Mouse (Mus musculus): ENCODE results near the gene 2010106E10Rik. TPM values are rescaled to one million over a fixed set of nuclear protein-coding genes. Genes with fewer than 3 reads are reported as not detected.

The 2010106E10Rik gene
- polyA plus RNA-seq (2014; fragmentation: Nextera tagmentation; extraction: Ambion mirVana) = not detected in 2 replicates

- no peak within 1 kb of the TSS for H3K9ac ChIP-seq (ENCODE audit: low read depth, low read length)
- no peaks in the 10 kb centered on the region for H3K9me3 ChIP-seq (ENCODE audit: control insufficient read depth, low read length)
- ATAC-seq (ENCODE audit: low FRiP score, low TSS enrichment) = no peak
- no peaks in the 10 kb centered on the region for H3K36me3 ChIP-seq (ENCODE audit: control insufficient read depth, insufficient read depth, low read length)
- H3K27me3 ChIP-seq (ENCODE audit: control insufficient read depth, insufficient read depth, low read length) = no peaks in the 10 kb centered on the region
- no peaks in the 10 kb centered on the region for H3K4me1 ChIP-seq (ENCODE audit: control insufficient read depth, insufficient read depth, low read length)
- WGBS = 74% methylated on average over 1 of the region's 1 CpGs
- no peak within 1 kb of the TSS for H3K4me2 ChIP-seq (replicated peaks; ENCODE audit: low read depth, low read length)
- no peak within 1 kb of the TSS for H3K27ac ChIP-seq (ENCODE audit: low read depth, low read length)
- H3K4me3 ChIP-seq (ENCODE audit: low read length) = no peak within 1 kb of the TSS
Measured at GRCm38 (mm10) chrX:112494974-112495373, at the start of gene 2010106E10Rik. Gene 2010106E10Rik (plus strand): TSS chrX:112495274.

- WGBS = 75% methylated on average over 2 of the region's 2 CpGs
- Histone ChIP-seq H3K36me3 (ENCODE audit: control insufficient read depth, insufficient read depth, low read length) (no peaks in the 10 kb centered on the region), H3K9me3 (ENCODE audit: control insufficient read depth, low read length) (no peaks in the 10 kb centered on the region), H3K9ac (ENCODE audit: low read depth, low read length) (no peak overlapping the region), H3K4me3 (ENCODE audit: low read length) (no peak overlapping the region), H3K27ac (ENCODE audit: low read depth, low read length) (no peak overlapping the region), H3K4me1 (ENCODE audit: control insufficient read depth, insufficient read depth, low read length) (no peaks in the 10 kb centered on the region), H3K27me3 (ENCODE audit: control insufficient read depth, insufficient read depth, low read length) (no peaks in the 10 kb centered on the region), H3K4me2 (replicated peaks; ENCODE audit: low read depth, low read length) (no peak overlapping the region)
- ATAC-seq (ENCODE audit: low FRiP score, low TSS enrichment) = no peak
Measured at GRCm38 (mm10) chrX:112505651-112506050, 10.6 kb downstream of the 2010106E10Rik start.

GRCm38 (mm10) chrX:112524755-112525154 is 29.7 kb downstream of the 2010106E10Rik start:
- WGBS = 69% methylated on average over 1 of the region's 1 CpGs
- Histone ChIP-seq H3K4me1 (ENCODE audit: control insufficient read depth, insufficient read depth, low read length) (no peaks in the 10 kb centered on the region), H3K27me3 (ENCODE audit: control insufficient read depth, insufficient read depth, low read length) (no peaks in the 10 kb centered on the region), H3K4me3 (ENCODE audit: low read length) (no peak overlapping the region), H3K4me2 (replicated peaks; ENCODE audit: low read depth, low read length) (no peak overlapping the region), H3K36me3 (ENCODE audit: control insufficient read depth, insufficient read depth, low read length) (no peaks in the 10 kb centered on the region), H3K9me3 (ENCODE audit: control insufficient read depth, low read length) (no peaks in the 10 kb centered on the region), H3K27ac (ENCODE audit: low read depth, low read length) (no peak overlapping the region), H3K9ac (ENCODE audit: low read depth, low read length) (no peak overlapping the region)
- peak; percentile 49; the same call in 1 of the 2 replicates for ATAC-seq (ENCODE audit: low FRiP score, low TSS enrichment)

GRCm38 (mm10) chrX:112543115-112543514 is 48.0 kb downstream of the 2010106E10Rik start:
- Histone ChIP-seq H3K9ac (ENCODE audit: low read depth, low read length) (no peak overlapping the region), H3K4me3 (ENCODE audit: low read length) (no peak overlapping the region), H3K36me3 (ENCODE audit: control insufficient read depth, insufficient read depth, low read length) (no peaks in the 10 kb centered on the region), H3K9me3 (ENCODE audit: control insufficient read depth, low read length) (no peaks in the 10 kb centered on the region), H3K27ac (ENCODE audit: low read depth, low read length) (no peak overlapping the region), H3K4me1 (ENCODE audit: control insufficient read depth, insufficient read depth, low read length) (no peaks in the 10 kb centered on the region), H3K27me3 (ENCODE audit: control insufficient read depth, insufficient read depth, low read length) (no peaks in the 10 kb centered on the region), H3K4me2 (replicated peaks; ENCODE audit: low read depth, low read length) (no peak overlapping the region)
- ATAC-seq (ENCODE audit: low FRiP score, low TSS enrichment) = no peak
- WGBS = 25% methylated on average over 1 of the region's 1 CpGs

- WGBS = 79% methylated on average over 2 of the region's 2 CpGs
- Histone ChIP-seq H3K9ac (ENCODE audit: low read depth, low read length) (no peak overlapping the region), H3K4me2 (replicated peaks; ENCODE audit: low read depth, low read length) (no peak overlapping the region), H3K9me3 (ENCODE audit: control insufficient read depth, low read length) (no peaks in the 10 kb centered on the region), H3K27me3 (ENCODE audit: control insufficient read depth, insufficient read depth, low read length) (no peaks in the 10 kb centered on the region), H3K27ac (ENCODE audit: low read depth, low read length) (no peak overlapping the region), H3K36me3 (ENCODE audit: control insufficient read depth, insufficient read depth, low read length) (no peaks in the 10 kb centered on the region), H3K4me3 (ENCODE audit: low read length) (no peak overlapping the region), H3K4me1 (ENCODE audit: control insufficient read depth, insufficient read depth, low read length) (no peaks in the 10 kb centered on the region)
- no peak for ATAC-seq (ENCODE audit: low FRiP score, low TSS enrichment)
Measured at GRCm38 (mm10) chrX:112567716-112568115, 72.6 kb downstream of the 2010106E10Rik start.

- peak; percentile 97 for ATAC-seq (ENCODE audit: low FRiP score, low TSS enrichment)
- peak within 1 kb of the TSS; percentile 69 for H3K9ac ChIP-seq (ENCODE audit: low read depth, low read length)
- peak within 1 kb of the TSS; percentile 37; the same call in 1 of the 2 replicates for H3K27ac ChIP-seq (ENCODE audit: low read depth, low read length)
- no peaks in the 10 kb centered on the region for H3K4me1 ChIP-seq (ENCODE audit: control insufficient read depth, insufficient read depth, low read length)
- peak within 1 kb of the TSS; percentile 55 for H3K4me3 ChIP-seq (ENCODE audit: low read length)
- 22% methylated on average over 60 of the region's 79 CpGs for WGBS
- H3K36me3 ChIP-seq (ENCODE audit: control insufficient read depth, insufficient read depth, low read length) = no peaks in the 10 kb centered on the region
- no peaks in the 10 kb centered on the region for H3K27me3 ChIP-seq (ENCODE audit: control insufficient read depth, insufficient read depth, low read length)
- peak within 1 kb of the TSS; percentile 41 for H3K4me2 ChIP-seq (replicated peaks; ENCODE audit: low read depth, low read length)
- H3K9me3 ChIP-seq (ENCODE audit: control insufficient read depth, low read length) = no peaks in the 10 kb centered on the region
Measured at GRCm38 (mm10) chrX:112600511-112601305, 105.6 kb downstream of the 2010106E10Rik start, which contains the start of gene Zfp711. Gene Zfp711 (plus strand): TSS chrX:112600526.

- Histone ChIP-seq H3K9ac (ENCODE audit: low read depth, low read length) (peak overlapping the region; percentile 69), H3K27ac (ENCODE audit: low read depth, low read length) (peak overlapping the region; percentile 37; the same call in 1 of the 2 replicates), H3K4me2 (replicated peaks; ENCODE audit: low read depth, low read length) (peak overlapping the region; percentile 41), H3K4me3 (ENCODE audit: low read length) (peak overlapping the region; percentile 55), H3K27me3 (ENCODE audit: control insufficient read depth, insufficient read depth, low read length) (no peaks in the 10 kb centered on the region), H3K36me3 (ENCODE audit: control insufficient read depth, insufficient read depth, low read length) (no peaks in the 10 kb centered on the region), H3K4me1 (ENCODE audit: control insufficient read depth, insufficient read depth, low read length) (no peaks in the 10 kb centered on the region), H3K9me3 (ENCODE audit: control insufficient read depth, low read length) (no peaks in the 10 kb centered on the region)
- WGBS = 33% methylated on average over 63 of the region's 81 CpGs
- ATAC-seq (ENCODE audit: low FRiP score, low TSS enrichment) = peak; percentile 76
Measured at GRCm38 (mm10) chrX:112601306-112602120, 106.4 kb downstream of the 2010106E10Rik start.

Measured in kidney, embryonic 14.5 days (tissue).